Mouse (Mus musculus) urinary bladder, postnatal 36 days (tissue): Measurements from ENCODE around the gene Hist1h3e.
A peak's percentile ranks its signal among the peaks of the same experiment; 100 is the strongest.

ENCODE experiments used
- DNase-seq, 2 experiments: peaks; one replicate each; pipeline ENCODE4 v3.0.0; 2022; ENCODE audit warnings: low spot score in 2 of 2, mixed read lengths in 1 of 2

The Hist1h3e gene

GRCm38 (mm10) chr13:23538249-23538648 lies 23.9 kb downstream of the Hist1h3e start:
- DNase-seq: no peak

GRCm38 (mm10) chr13:23537006-23537710 lies 25.0 kb downstream of the Hist1h3e start:
- DNase-seq: no peak

- DNase-seq: no peak
Observed at GRCm38 (mm10) chr13:23536076-23536822, 25.9 kb downstream of the Hist1h3e start.

GRCm38 (mm10) chr13:23535137-23536075 lies 26.8 kb downstream of the Hist1h3e start, which contains the start of gene Hist1h3g:
Gene Hist1h3g (plus strand): TSS chr13:23535422.
- peak; percentile 77 to 81 for DNase-seq

- DNase-seq: no peak
Observed at GRCm38 (mm10) chr13:23534368-23535131, 27.6 kb downstream of the Hist1h3e start.

- peak; percentile 40 to 54 for DNase-seq
Observed at GRCm38 (mm10) chr13:23533560-23534367, 28.4 kb downstream of the Hist1h3e start, which contains the start of gene Hist1h2af. Gene Hist1h2af (plus strand): TSS chr13:23533906.

GRCm38 (mm10) chr13:23532262-23533075 lies 29.7 kb downstream of the Hist1h3e start:
- DNase-seq: no peak

GRCm38 (mm10) chr13:23530901-23531875 lies 31.0 kb downstream of the Hist1h3e start, which contains the start of gene Hist1h4h:
Gene Hist1h4h (plus strand): TSS chr13:23531050.
- peak; percentile 96 to 98 for DNase-seq

GRCm38 (mm10) chr13:23530181-23530900 lies 31.8 kb downstream of the Hist1h3e start:
- DNase-seq: peak; percentile 47 to 56

- no peak for DNase-seq
Observed at GRCm38 (mm10) chr13:23529480-23530165, 32.5 kb downstream of the Hist1h3e start.

- no peak for DNase-seq
Observed at GRCm38 (mm10) chr13:23529005-23529404, 33.2 kb downstream of the Hist1h3e start.

- peak; percentile 90 to 91 for DNase-seq
Observed at GRCm38 (mm10) chr13:23526312-23526711, 35.9 kb downstream of the Hist1h3e start.

- DNase-seq: no peak
Observed at GRCm38 (mm10) chr13:23525901-23526300, 36.3 kb downstream of the Hist1h3e start.

- DNase-seq: peak; percentile 55 to 66
Observed at GRCm38 (mm10) chr13:23524654-23525053, 37.5 kb downstream of the Hist1h3e start.

- no peak for DNase-seq
Observed at GRCm38 (mm10) chr13:23523976-23524375, 38.2 kb downstream of the Hist1h3e start.

- peak; percentile 54 to 70 for DNase-seq
Observed at GRCm38 (mm10) chr13:23521703-23522102, 40.5 kb downstream of the Hist1h3e start.

- peak; percentile 68 to 75 for DNase-seq
Observed at GRCm38 (mm10) chr13:23519416-23519815, 42.8 kb downstream of the Hist1h3e start.
